Mouse (Mus musculus) liver, adult 2 months (tissue): ENCODE measurements around the gene Ddx6. TPM values are rescaled to one million over a fixed set of nuclear protein-coding genes. Genes with fewer than 3 reads are reported as not detected.

Source experiments
- DNase-seq: peaks from one replicate; pipeline ENCODE4 v3.0.0-alpha.2; 2011; ENCODE audit warnings: low read depth, low spot score; ENCODE audit errors: extremely low read depth
- H3K27ac ChIP-seq: fragments of 200-500 bp; replicated peaks from 2 replicates; pipeline ENCODE4 v1.5.1; 2012; ENCODE audit warnings: low read depth, mild to moderate bottlenecking, control low read depth, inconsistent platforms, low read length; ENCODE audit not compliant: insufficient read depth
- H3K27me3 ChIP-seq: fragments of 200-500 bp; 2 replicates; pipeline ENCODE4 v1.6.1; 2012; ENCODE audit warnings: mild to moderate bottlenecking, moderate library complexity, low read length, inconsistent platforms; ENCODE audit not compliant: control insufficient read depth, insufficient read depth
- H3K36me3 ChIP-seq: fragments of 200-500 bp; 2 replicates; pipeline ENCODE4 v1.6.1; 2012; ENCODE audit warnings: low read length, inconsistent platforms; ENCODE audit not compliant: control insufficient read depth, insufficient read depth
- H3K4me1 ChIP-seq: fragments of 200-500 bp; 2 replicates; pipeline ENCODE4 v1.6.1; 2011; ENCODE audit warnings: low read length; ENCODE audit not compliant: control insufficient read depth, insufficient read depth
- H3K4me3 ChIP-seq: fragments of 200-500 bp; 2 replicates; pipeline ENCODE4 v1.5.1; 2011; ENCODE audit warnings: low read depth, mild to moderate bottlenecking, control low read depth, low read length, moderate library complexity; ENCODE audit not compliant: insufficient read depth
- H3K79me2 ChIP-seq: fragments of 200-500 bp; 2 replicates; pipeline ENCODE4 v1.6.1; 2012; ENCODE audit warnings: inconsistent platforms, mild to moderate bottlenecking, low read length, moderate library complexity; ENCODE audit not compliant: control insufficient read depth, insufficient read depth
- H3K9ac ChIP-seq: fragments of 200-500 bp; 2 replicates; pipeline ENCODE4 v1.6.1; 2012; ENCODE audit warnings: low read depth, mild to moderate bottlenecking, control low read depth, inconsistent platforms, low read length
- CTCF ChIP-seq: fragments of 200-500 bp; IDR thresholded peaks from 2 replicates; pipeline ENCODE4 v1.5.1; 2011; ENCODE audit warnings: low read depth, low read length, control low read depth
- POLR2A ChIP-seq: fragments of 200-500 bp; IDR thresholded peaks from 2 replicates; pipeline ENCODE4 v1.6.1; 2011; ENCODE audit warnings: low read length, control low read depth; ENCODE audit not compliant: insufficient read depth; ENCODE audit errors: extremely low read depth
- WGBS: fragments of 180-500 bp; shearing (Covaris S2); methylation state at CpG from one replicate; pipeline ENCODE4 v1.1.7; 2018; 5-methylcytosine and 5-hydroxymethylcytosine counted together
- polyA plus RNA-seq: library from polyadenylated mRNA; depleted of rRNA; stranded (reverse); fragments of >200 nt; gene quantifications from 2 replicates; pipeline ENCODE4 v1.2.3, GENCODE M21; 2012
- total RNA-seq: library from RNA; depleted of rRNA; stranded (reverse); fragments of >200 nt; gene quantifications from 2 replicates; pipeline ENCODE4 v1.2.3, GENCODE M21; 2014

Gene Ddx6
- total and polyA plus RNA-seq, 2 experiments: 8.8 to 58.7 TPM

DNA sequence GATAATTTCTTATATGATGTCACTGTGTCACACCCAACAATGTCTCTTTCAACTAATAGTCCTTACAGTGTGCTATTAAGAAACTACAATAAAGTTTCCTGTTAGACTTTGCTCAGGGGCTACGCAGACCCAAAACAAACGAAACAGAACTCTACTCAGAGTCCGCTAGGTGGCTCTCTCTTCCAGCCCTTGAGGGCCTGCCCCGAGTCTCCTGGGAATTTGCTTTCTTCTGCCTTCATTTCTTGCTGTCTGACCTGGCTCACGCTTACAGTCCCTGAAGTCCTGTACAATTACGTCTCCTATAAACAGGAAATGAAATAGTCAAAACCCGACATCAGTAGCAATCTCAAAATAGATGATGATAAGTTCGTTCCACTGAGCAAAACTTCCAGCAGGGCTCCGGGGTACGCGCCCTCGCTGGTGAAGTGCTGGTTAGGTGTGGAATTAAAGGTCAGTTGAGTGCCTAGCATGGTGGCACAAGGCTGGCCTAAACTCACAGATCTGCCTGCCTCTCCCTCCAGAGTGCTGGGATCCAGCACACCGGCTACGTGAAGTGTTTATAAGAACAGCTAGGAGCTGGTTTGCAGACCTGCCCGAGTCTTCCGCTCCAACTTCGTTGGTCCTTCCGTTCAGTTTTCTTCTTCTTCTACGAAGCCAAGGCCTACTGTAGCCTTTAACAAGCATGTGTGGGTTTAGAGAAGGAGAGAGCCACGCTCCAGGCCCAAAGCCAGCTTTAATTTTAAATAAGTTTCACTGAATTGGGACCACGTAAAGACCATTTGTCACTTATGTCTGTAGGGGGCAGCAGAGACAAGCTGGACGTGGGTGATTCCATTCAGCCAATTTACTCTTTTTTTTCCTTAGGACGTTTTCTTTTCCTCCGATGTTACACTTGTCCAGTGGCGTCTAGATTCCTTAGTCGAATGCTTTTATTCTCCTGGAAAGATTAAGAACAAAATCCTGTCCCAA, 50.7 kb downstream of the Ddx6 start:
- Histone ChIP-seq H3K4me3 (peak overlapping the region; percentile 25; the same call in 1 of the 2 replicates), H3K27ac (no peak overlapping the region), H3K9ac (peak overlapping the region; percentile 13; the same call in 1 of the 2 replicates), H3K36me3 (no peaks in the 10 kb centered on the region), H3K4me1 (no peaks in the 10 kb centered on the region), H3K79me2 (no peaks in the 10 kb centered on the region), H3K27me3 (no peaks in the 10 kb centered on the region)
- WGBS: 21% methylated on average over 26 of the region's 26 CpGs
- no peak for TF ChIP-seq POLR2A
- peak; percentile 77 for TF ChIP-seq CTCF
- DNase-seq: peak; percentile 62

- H3K9ac ChIP-seq: no peak overlapping the region
- no peaks in the 10 kb centered on the region for H3K36me3 ChIP-seq
- H3K4me3 ChIP-seq: no peak overlapping the region
- no peak for DNase-seq
- H3K27me3 ChIP-seq: no peaks in the 10 kb centered on the region
- no peaks in the 10 kb centered on the region for H3K79me2 ChIP-seq
- H3K27ac ChIP-seq: no peak overlapping the region
- H3K4me1 ChIP-seq: no peaks in the 10 kb centered on the region
- WGBS: 92% methylated on average over 6 of the region's 6 CpGs
- TF ChIP-seq POLR2A: no peak
- no peak for TF ChIP-seq CTCF
Observed at GRCm38 (mm10) chr9:44663706-44664105, 59.0 kb downstream of the Ddx6 start.

- H3K27ac ChIP-seq: peak overlapping the region; percentile 97
- no peaks in the 10 kb centered on the region for H3K36me3 ChIP-seq
- TF ChIP-seq CTCF: no peak
- TF ChIP-seq POLR2A: 0 out of 2 replicates have a peak, but pooled peaks have one; percentile 28
- H3K4me3 ChIP-seq: peak overlapping the region; percentile 32
- no peaks in the 10 kb centered on the region for H3K27me3 ChIP-seq
- DNase-seq: peak; percentile 87
- H3K4me1 ChIP-seq: peaks cover 22% of the 10 kb centered on the region
- H3K79me2 ChIP-seq: no peaks in the 10 kb centered on the region
- 21% methylated on average over 5 of the region's 5 CpGs for WGBS
- peak overlapping the region; percentile 46 for H3K9ac ChIP-seq
Observed at GRCm38 (mm10) chr9:44671416-44671815, 66.7 kb downstream of the Ddx6 start.

GRCm38 (mm10) chr9:44672291-44672865, 67.7 kb downstream of the Ddx6 start:
- Histone ChIP-seq H3K4me3 (no peak overlapping the region), H3K27ac (peak overlapping the region; percentile 97), H3K79me2 (no peaks in the 10 kb centered on the region), H3K4me1 (peaks cover 24% of the 10 kb centered on the region), H3K9ac (no peak overlapping the region), H3K27me3 (no peaks in the 10 kb centered on the region), H3K36me3 (no peaks in the 10 kb centered on the region)
- DNase-seq: peak; percentile 88
- TF ChIP-seq CTCF (no peak), POLR2A (no peak)
- 73% methylated on average over 2 of the region's 2 CpGs for WGBS

DNA sequence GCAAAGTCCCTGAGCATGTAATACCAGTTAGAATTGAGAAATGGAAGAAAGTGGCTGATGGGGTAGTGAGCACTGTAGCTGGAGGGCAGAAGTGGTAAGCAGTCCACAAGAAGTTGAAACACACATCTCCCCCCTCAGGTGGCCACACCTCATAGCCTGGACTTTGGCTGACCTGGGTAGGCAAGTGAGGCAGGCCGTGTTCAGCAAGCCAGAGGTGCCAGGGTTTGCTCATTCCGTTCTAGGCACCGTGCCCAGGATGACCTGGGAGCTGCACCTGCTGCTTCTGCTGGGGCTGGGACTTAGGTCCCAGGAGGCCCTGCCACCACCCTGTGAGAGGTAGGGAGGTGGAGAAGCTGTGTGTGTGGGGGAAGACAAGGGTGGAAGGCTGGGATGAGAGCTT, 68.3 kb downstream of the Ddx6 start, which contains the start of gene Treh:
Treh (plus strand) TSS at position 229 of the 400 bp plus-strand sequence.
- peak; percentile 92 for DNase-seq
- Histone ChIP-seq H3K4me1 (peaks cover 24% of the 10 kb centered on the region), H3K79me2 (no peaks in the 10 kb centered on the region), H3K4me3 (peak within 1 kb of the TSS; percentile 32; the same call in 1 of the 2 replicates), H3K36me3 (no peaks in the 10 kb centered on the region), H3K27me3 (no peaks in the 10 kb centered on the region), H3K27ac (peak within 1 kb of the TSS; percentile 97), H3K9ac (peak within 1 kb of the TSS; percentile 46)
- WGBS: 14% methylated on average over 3 of the region's 3 CpGs
- TF ChIP-seq CTCF: no peak
- TF ChIP-seq POLR2A: no peak
